Mouse (Mus musculus) bone marrow macrophage, adult 2 months (primary cell): ENCODE results near the gene Speg. TPM values are rescaled to one million over a fixed set of nuclear protein-coding genes. Genes with fewer than 3 reads are reported as not detected.

Source experiments
- H3K27ac ChIP-seq: 2 replicates; pipeline ENCODE4 v1.5.1; 2012; ENCODE audit warnings: low read depth, low read length; ENCODE audit not compliant: insufficient read depth
- H3K4me1 ChIP-seq: 2 replicates; pipeline ENCODE4 v1.6.1; 2012; ENCODE audit warnings: low read length; ENCODE audit not compliant: control insufficient read depth, insufficient read depth
- H3K4me3 ChIP-seq: 2 replicates; pipeline ENCODE4 v1.5.1; 2012; ENCODE audit warnings: mild to moderate bottlenecking, low read length, moderate library complexity; ENCODE audit not compliant: insufficient read depth
- CTCF ChIP-seq: IDR thresholded peaks from 2 replicates; pipeline ENCODE4 v1.5.1; 2012; ENCODE audit warnings: low read depth, mild to moderate bottlenecking, low read length, moderate library complexity
- POLR2A ChIP-seq: IDR thresholded peaks from 2 replicates; pipeline ENCODE4 v1.6.1; 2012; ENCODE audit warnings: mild to moderate bottlenecking, low read depth, low read length, borderline replicate concordance
- polyA plus RNA-seq: library from polyadenylated mRNA; stranded (reverse); fragments of >200 nt; gene quantifications from 2 replicates; pipeline ENCODE4 v1.2.4, GENCODE M21; 2012; ENCODE audit not compliant: missing spikeins, insufficient read depth, insufficient read length

The Speg gene
- polyA plus RNA-seq, 1 experiment, result 36.2 TPM

- H3K27ac ChIP-seq, result no peak overlapping the region
- no peak overlapping the region for H3K4me3 ChIP-seq
- TF ChIP-seq POLR2A (no peak), CTCF (no peak)
- H3K4me1 ChIP-seq, result 0 out of 2 replicates have a peak, but pooled peaks cover 3% of the 10 kb centered on the region
These were observed 102.8 kb downstream of the Speg start for GRCm38 (mm10) chr1:75477966-75478290.

- Histone ChIP-seq H3K27ac (no peak overlapping the region), H3K4me3 (peak overlapping the region; percentile 56), H3K4me1 (0 out of 2 replicates have a peak, but pooled peaks cover 3% of the 10 kb centered on the region)
- TF ChIP-seq CTCF (no peak), POLR2A (no peak)
These were observed 103.4 kb downstream of the Speg start for GRCm38 (mm10) chr1:75478497-75478896.

GRCm38 (mm10) chr1:75478916-75479634 lies 104.0 kb downstream of the Speg start, which contains the start of the genes Chpf and Tmem198:
Gene Chpf (minus strand): TSS chr1:75479307.
Gene Tmem198 (plus strand): TSS chr1:75479532.
- H3K4me1 ChIP-seq, result 0 out of 2 replicates have a peak, but pooled peaks cover 3% of the 10 kb centered on the region
- no peak within 1 kb of the TSS for H3K27ac ChIP-seq
- H3K4me3 ChIP-seq, result peak within 1 kb of the TSS; percentile 56
- TF ChIP-seq POLR2A, result no peak
- TF ChIP-seq CTCF, result no peak

DNA sequence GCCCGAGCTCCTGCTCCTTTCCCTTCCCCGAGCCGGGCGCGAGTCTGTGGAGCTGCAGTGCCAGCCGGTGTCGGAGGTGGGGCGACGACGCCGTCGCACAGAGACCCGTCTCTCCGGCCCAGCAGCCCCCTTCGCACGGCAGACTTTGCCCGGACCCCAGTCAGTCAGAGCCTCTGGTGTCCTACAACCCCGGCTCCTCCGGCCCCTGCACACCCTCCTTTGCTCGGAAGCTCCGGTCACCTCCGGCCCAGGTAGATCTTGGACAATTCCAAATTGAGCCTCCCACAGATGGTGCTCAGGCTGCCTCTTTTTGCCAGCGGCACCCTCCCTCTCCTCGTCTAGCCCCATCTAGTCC lies 104.5 kb downstream of the Speg start:
- peak overlapping the region; percentile 56; the same call in 1 of the 2 replicates for H3K4me3 ChIP-seq
- H3K4me1 ChIP-seq, result 0 out of 2 replicates have a peak, but pooled peaks cover 3% of the 10 kb centered on the region
- no peak overlapping the region for H3K27ac ChIP-seq
- no peak for TF ChIP-seq POLR2A
- no peak for TF ChIP-seq CTCF

GRCm38 (mm10) chr1:75480036-75480435 lies 104.9 kb downstream of the Speg start:
- Histone ChIP-seq H3K4me1 (0 out of 2 replicates have a peak, but pooled peaks cover 3% of the 10 kb centered on the region), H3K4me3 (no peak overlapping the region), H3K27ac (no peak overlapping the region)
- TF ChIP-seq CTCF, result no peak
- TF ChIP-seq POLR2A, result no peak

- no peak overlapping the region for H3K27ac ChIP-seq
- H3K4me1 ChIP-seq, result 0 out of 2 replicates have a peak, but pooled peaks cover 3% of the 10 kb centered on the region
- TF ChIP-seq POLR2A, result no peak
- no peak for TF ChIP-seq CTCF
- no peak overlapping the region for H3K4me3 ChIP-seq
These were observed 105.6 kb downstream of the Speg start for GRCm38 (mm10) chr1:75480735-75481134.

Other genes starting within 250 kb of the Speg start
- not detected in 2 replicates for gene Slc23a3, start 241.4 kb upstream of the Speg start, polyA plus RNA-seq
- gene Cnppd1, start 232.6 kb upstream of the Speg start, polyA plus RNA-seq, result 92.2 and 101 TPM in 2 replicates
- gene Retreg2, start 232.5 kb upstream of the Speg start, polyA plus RNA-seq, result 107 and 113 TPM in 2 replicates
- gene Zfand2b, start 206.7 kb upstream of the Speg start, polyA plus RNA-seq, result 28.3 and 34.6 TPM in 2 replicates
- 16.6 and 18.6 TPM in 2 replicates for gene Abcb6, start 194.9 kb upstream of the Speg start, polyA plus RNA-seq
- gene Ankzf1, start 183.1 kb upstream of the Speg start, polyA plus RNA-seq, result 19.6 and 29.7 TPM in 2 replicates
- 30.2 and 33.5 TPM in 2 replicates for gene Atg9a, start 183.1 kb upstream of the Speg start, polyA plus RNA-seq
- gene Glb1l, start 164.5 kb upstream of the Speg start, polyA plus RNA-seq, result 27.1 and 28.0 TPM in 2 replicates
- 41.9 and 46.0 TPM in 2 replicates for gene Stk16, start 164.5 kb upstream of the Speg start, polyA plus RNA-seq
- gene Tuba4a, start 155.4 kb upstream of the Speg start, polyA plus RNA-seq, result 38.7 and 47.0 TPM in 2 replicates
- gene A630095N17Rik, start 143.2 kb upstream of the Speg start, polyA plus RNA-seq, result not detected in 2 replicates
- gene Dnajb2, start 138.9 kb upstream of the Speg start, polyA plus RNA-seq, result 6.7 and 10.7 TPM in 2 replicates
- 0.60 and 0.94 TPM in 2 replicates for gene Ptprn, start 110.8 kb upstream of the Speg start, polyA plus RNA-seq
- gene Resp18, start 96.9 kb upstream of the Speg start, polyA plus RNA-seq, result not detected in 2 replicates
- 39.3 and 43.3 TPM in 2 replicates for gene Dnpep, start 57.3 kb upstream of the Speg start, polyA plus RNA-seq
- gene Des, start 15.0 kb upstream of the Speg start, polyA plus RNA-seq, result 0.70 TPM in 1 of 2 replicates, not detected in the other
- gene Gmppa, start 60.6 kb downstream of the Speg start, polyA plus RNA-seq, result 79.2 and 89.6 TPM in 2 replicates
- not detected in 2 replicates for gene Asic4, start 75.1 kb downstream of the Speg start, polyA plus RNA-seq
- gene Chpf, start 104.0 kb downstream of the Speg start, polyA plus RNA-seq, result 0.95 and 1.3 TPM in 2 replicates
- not detected in 2 replicates for gene Tmem198, start 104.2 kb downstream of the Speg start, polyA plus RNA-seq
- 0.33 TPM in 1 of 2 replicates, not detected in the other for gene Obsl1, start 131.2 kb downstream of the Speg start, polyA plus RNA-seq
- gene Inha, start 131.8 kb downstream of the Speg start, polyA plus RNA-seq, result not detected in 2 replicates
- gene Stk11ip, start 146.2 kb downstream of the Speg start, polyA plus RNA-seq, result 45.6 and 49.3 TPM in 2 replicates
- gene Slc4a3, start 171.0 kb downstream of the Speg start, polyA plus RNA-seq, result 3.0 and 3.1 TPM in 2 replicates